Mouse (Mus musculus) liver, embryonic 12.5 days (tissue): ENCODE data around the gene Usp9x. TPM values are rescaled to one million over a fixed set of nuclear protein-coding genes. Genes with fewer than 3 reads are reported as not detected.

Experiments
- ATAC-seq: fragments of 200-750 bp; cut with Nextera tagmentation; 2 replicates; pipeline ENCODE4 v1.8.0; 2017; ENCODE audit warnings: moderate number of reproducible peaks, mild to moderate bottlenecking, moderate library complexity
- H3K27ac ChIP-seq: fragments of 300-500 bp; sonication (generic); 2 replicates; pipeline ENCODE4 v1.5.1; 2016; ENCODE audit warnings: mild to moderate bottlenecking
- H3K27me3 ChIP-seq: fragments of 300-500 bp; sonication (generic); replicated peaks from 2 replicates; pipeline ENCODE4 v1.6.1; 2016; ENCODE audit warnings: mild to moderate bottlenecking, moderate library complexity
- H3K36me3 ChIP-seq: fragments of 300-500 bp; sonication (generic); 2 replicates; pipeline ENCODE4 v1.6.1; 2016; ENCODE audit warnings: mild to moderate bottlenecking, moderate library complexity
- H3K4me1 ChIP-seq: fragments of 300-500 bp; sonication (generic); 2 replicates; pipeline ENCODE4 v1.6.1; 2016
- H3K4me2 ChIP-seq: fragments of 300-500 bp; sonication (generic); 2 replicates; pipeline ENCODE4 v1.6.1; 2016; ENCODE audit warnings: mild to moderate bottlenecking, moderate library complexity
- H3K4me3 ChIP-seq: fragments of 300-500 bp; sonication (generic); 2 replicates; pipeline ENCODE4 v1.5.1; 2016; ENCODE audit warnings: mild to moderate bottlenecking, moderate library complexity
- H3K9ac ChIP-seq: fragments of 300-500 bp; sonication (generic); 2 replicates; pipeline ENCODE4 v1.6.1; 2016; ENCODE audit warnings: mild to moderate bottlenecking, moderate library complexity
- H3K9me3 ChIP-seq: fragments of 300-500 bp; sonication (generic); replicated peaks from 2 replicates; pipeline ENCODE4 v1.6.1; 2016; ENCODE audit warnings: mild to moderate bottlenecking, moderate library complexity
- WGBS: fragments of 180-500 bp; shearing (Covaris S2); methylation state at CpG from one replicate; pipeline ENCODE4 v1.1.7; 2016; ENCODE audit not compliant: insufficient replicate concordance; 5-methylcytosine and 5-hydroxymethylcytosine counted together
- polyA plus RNA-seq: library from polyadenylated mRNA; unstranded; fragments of >200 nt; fragmentation: Nextera tagmentation; extraction: Ambion mirVana; gene quantifications from 2 replicates; pipeline ENCODE4 v1.2.1, GENCODE M21; 2016

The Usp9x gene
- polyA plus RNA-seq, 1 experiment from 2014 or later = 21.5 TPM

- H3K4me2 ChIP-seq = no peak overlapping the region
- H3K9ac ChIP-seq = no peak overlapping the region
- no peaks in the 10 kb centered on the region for H3K4me1 ChIP-seq
- H3K4me3 ChIP-seq = no peak overlapping the region
- no peaks in the 10 kb centered on the region for H3K36me3 ChIP-seq
- no peak for ATAC-seq
- 42% methylated on average over 7 of the region's 7 CpGs for WGBS
- no peaks in the 10 kb centered on the region for H3K27me3 ChIP-seq
- no peak overlapping the region for H3K27ac ChIP-seq
- H3K9me3 ChIP-seq = no peaks in the 10 kb centered on the region
These were observed 135.2 kb downstream of the Usp9x start for GRCm38 (mm10) chrX:13206514-13206913.

- ATAC-seq = peak; percentile 83
- no peaks in the 10 kb centered on the region for H3K36me3 ChIP-seq
- H3K9ac ChIP-seq = peak overlapping the region; percentile 39; the same call in 1 of the 2 replicates
- WGBS = 18% methylated on average over 22 of the region's 23 CpGs
- peak overlapping the region; percentile 27 for H3K4me3 ChIP-seq
- H3K27ac ChIP-seq = no peak overlapping the region
- peak overlapping the region; percentile 56 for H3K4me2 ChIP-seq
- H3K9me3 ChIP-seq = no peaks in the 10 kb centered on the region
- no peaks in the 10 kb centered on the region for H3K27me3 ChIP-seq
- no peaks in the 10 kb centered on the region for H3K4me1 ChIP-seq
These were observed 136.4 kb downstream of the Usp9x start for GRCm38 (mm10) chrX:13207512-13208341.

- H3K9me3 ChIP-seq = no peaks in the 10 kb centered on the region
- H3K27ac ChIP-seq = no peak overlapping the region
- H3K4me1 ChIP-seq = no peaks in the 10 kb centered on the region
- 20% methylated on average over 6 of the region's 6 CpGs for WGBS
- H3K36me3 ChIP-seq = no peaks in the 10 kb centered on the region
- ATAC-seq = no peak
- no peaks in the 10 kb centered on the region for H3K27me3 ChIP-seq
- H3K4me3 ChIP-seq = peak overlapping the region; percentile 27
- peak overlapping the region; percentile 39; the same call in 1 of the 2 replicates for H3K9ac ChIP-seq
- H3K4me2 ChIP-seq = peak overlapping the region; percentile 56
These were observed 137.1 kb downstream of the Usp9x start for GRCm38 (mm10) chrX:13208404-13208803.

GRCm38 (mm10) chrX:13214275-13214674 is 143.0 kb downstream of the Usp9x start:
- Histone ChIP-seq H3K9ac (no peak overlapping the region), H3K4me3 (no peak overlapping the region), H3K27ac (no peak overlapping the region), H3K27me3 (no peaks in the 10 kb centered on the region), H3K4me2 (no peak overlapping the region), H3K4me1 (no peaks in the 10 kb centered on the region), H3K36me3 (no peaks in the 10 kb centered on the region), H3K9me3 (no peaks in the 10 kb centered on the region)
- WGBS = 24% methylated on average over 1 of the region's 1 CpGs
- ATAC-seq = no peak

Other genes with a start within 250 kb of the Usp9x start
- gene Ddx3x, start 209.5 kb downstream of the Usp9x start, polyA plus RNA-seq = 89.7 and 94.7 TPM in 2 replicates